Mouse (Mus musculus) thymus, adult 2 months (tissue): ENCODE measurements around the gene Naa80. TPM values are rescaled to one million over a fixed set of nuclear protein-coding genes. Genes with fewer than 3 reads are reported as not detected.
A peak's percentile ranks its signal among the peaks of the same experiment; 100 is the strongest.

ENCODE experiments used
- DNase-seq: peaks from one replicate; pipeline ENCODE4 v3.0.0; 2021
- H3K27ac ChIP-seq: fragments of 200-500 bp; 2 replicates; pipeline ENCODE4 v1.5.1; 2012; ENCODE audit warnings: low read length, control low read depth; ENCODE audit not compliant: control insufficient read depth, insufficient read depth
- H3K27me3 ChIP-seq: fragments of 200-500 bp; 2 replicates; pipeline ENCODE4 v1.6.1; 2012; ENCODE audit warnings: mild to moderate bottlenecking, low read length, moderate library complexity, mixed read lengths; ENCODE audit not compliant: control insufficient read depth, insufficient read depth
- H3K36me3 ChIP-seq: fragments of 200-500 bp; 2 replicates; pipeline ENCODE4 v1.6.1; 2012; ENCODE audit warnings: mild to moderate bottlenecking, low read length, moderate library complexity; ENCODE audit not compliant: control insufficient read depth, insufficient read depth
- H3K4me1 ChIP-seq: fragments of 200-500 bp; replicated peaks from 2 replicates; pipeline ENCODE4 v1.6.1; 2012; ENCODE audit warnings: low read length; ENCODE audit not compliant: control insufficient read depth, insufficient read depth
- H3K4me3 ChIP-seq: fragments of 200-500 bp; 2 replicates; pipeline ENCODE4 v1.5.1; 2012; ENCODE audit warnings: mild to moderate bottlenecking, low read length, control low read depth, moderate library complexity; ENCODE audit not compliant: control insufficient read depth, insufficient read depth
- CTCF ChIP-seq: fragments of 200-500 bp; IDR thresholded peaks from 2 replicates; pipeline ENCODE4 v1.5.1; 2012; ENCODE audit warnings: mild to moderate bottlenecking, control low read depth, low read length, moderate library complexity, borderline replicate concordance; ENCODE audit not compliant: control insufficient read depth, poor library complexity, insufficient read depth; ENCODE audit errors: extremely low read depth
- POLR2A ChIP-seq: fragments of 200-500 bp; IDR thresholded peaks from 2 replicates; pipeline ENCODE4 v1.6.1; 2012; ENCODE audit warnings: mild to moderate bottlenecking, low read length, control low read depth, moderate library complexity; ENCODE audit not compliant: control insufficient read depth, poor library complexity, insufficient read depth; ENCODE audit errors: extremely low read depth
- WGBS: fragments of 180-500 bp; shearing (Covaris S2); methylation state at CpG from one replicate; pipeline ENCODE4 v1.1.7; 2018; 5-methylcytosine and 5-hydroxymethylcytosine counted together
- polyA plus RNA-seq: library from polyadenylated mRNA; depleted of rRNA; stranded (reverse); fragments of >200 nt; gene quantifications from 2 replicates; pipeline ENCODE4 v1.2.3, GENCODE M21; 2012; rRNA removed

The Naa80 gene
- 102 and 103 TPM in 2 replicates for polyA plus RNA-seq

GRCm38 (mm10) chr9:107578587-107578986 is at the start of gene Naa80:
TSS of gene Naa80 (plus strand) at chr9:107578887.
- no peak for DNase-seq
- Histone ChIP-seq H3K4me1 (peaks cover 10% of the 10 kb centered on the region), H3K36me3 (no peaks in the 10 kb centered on the region), H3K4me3 (no peak within 1 kb of the TSS), H3K27me3 (no peaks in the 10 kb centered on the region), H3K27ac (no peak within 1 kb of the TSS)
- WGBS = 96% methylated on average over 3 of the region's 3 CpGs
- TF ChIP-seq CTCF (no peak), POLR2A (no peak)

GRCm38 (mm10) chr9:107533791-107534407 is 44.8 kb upstream of the Naa80 start, which contains the start of gene Tmem115:
TSS of gene Tmem115 (plus strand) at chr9:107533945.
- H3K27me3 ChIP-seq = no peaks in the 10 kb centered on the region
- peaks cover 12% of the 10 kb centered on the region for H3K36me3 ChIP-seq
- H3K4me3 ChIP-seq = peak within 1 kb of the TSS; percentile 59
- H3K4me1 ChIP-seq = peaks cover 32% of the 10 kb centered on the region
- peak; percentile 89 for DNase-seq
- TF ChIP-seq POLR2A = peak; percentile 71; the same call in 1 of the 2 replicates
- peak; percentile 44; the same call in 1 of the 2 replicates for TF ChIP-seq CTCF
- no peak within 1 kb of the TSS for H3K27ac ChIP-seq
- under 1% methylated on average over 48 of the region's 48 CpGs for WGBS

GRCm38 (mm10) chr9:107534408-107535202 is 44.1 kb upstream of the Naa80 start:
- Histone ChIP-seq H3K27ac (no peak overlapping the region), H3K4me1 (peaks cover 32% of the 10 kb centered on the region), H3K4me3 (peak overlapping the region; percentile 59), H3K27me3 (no peaks in the 10 kb centered on the region), H3K36me3 (peaks cover 17% of the 10 kb centered on the region)
- TF ChIP-seq POLR2A (no peak), CTCF (no peak)
- peak; percentile 33 for DNase-seq
- WGBS = under 1% methylated on average over 40 of the region's 40 CpGs

- no peak for DNase-seq
- Histone ChIP-seq H3K27me3 (no peaks in the 10 kb centered on the region), H3K27ac (no peak overlapping the region), H3K4me1 (peaks cover 45% of the 10 kb centered on the region), H3K4me3 (no peak overlapping the region), H3K36me3 (peaks cover 17% of the 10 kb centered on the region)
- WGBS = 97% methylated on average over 7 of the region's 7 CpGs
- no peak for TF ChIP-seq POLR2A
- TF ChIP-seq CTCF = no peak
Measured at GRCm38 (mm10) chr9:107538231-107538630, 40.5 kb upstream of the Naa80 start.

GRCm38 (mm10) chr9:107538711-107539110 is 40.0 kb upstream of the Naa80 start:
- no peak overlapping the region for H3K27ac ChIP-seq
- peaks cover 45% of the 10 kb centered on the region for H3K4me1 ChIP-seq
- H3K36me3 ChIP-seq = peaks cover 17% of the 10 kb centered on the region
- no peak for TF ChIP-seq CTCF
- no peak for TF ChIP-seq POLR2A
- 96% methylated on average over 3 of the region's 3 CpGs for WGBS
- H3K4me3 ChIP-seq = no peak overlapping the region
- no peak for DNase-seq
- H3K27me3 ChIP-seq = no peaks in the 10 kb centered on the region

GRCm38 (mm10) chr9:107539940-107540339 is 38.7 kb upstream of the Naa80 start:
- TF ChIP-seq POLR2A (no peak), CTCF (no peak)
- H3K36me3 ChIP-seq = peaks cover 17% of the 10 kb centered on the region
- WGBS = 96% methylated on average over 8 of the region's 8 CpGs

GRCm38 (mm10) chr9:107540420-107540819 is 38.3 kb upstream of the Naa80 start:
- Histone ChIP-seq H3K36me3 (peaks cover 17% of the 10 kb centered on the region), H3K27me3 (no peaks in the 10 kb centered on the region), H3K4me1 (peaks cover 34% of the 10 kb centered on the region), H3K27ac (no peak overlapping the region), H3K4me3 (no peak overlapping the region)
- DNase-seq = no peak
- 87% methylated on average over 4 of the region's 4 CpGs for WGBS
- TF ChIP-seq CTCF (no peak), POLR2A (no peak)

More at GRCm38 (mm10) chr9:107539940-107540339, 38.7 kb upstream of the Naa80 start:
- Histone ChIP-seq H3K27me3 (no peaks in the 10 kb centered on the region), H3K4me3 (no peak overlapping the region), H3K27ac (no peak overlapping the region), H3K4me1 (peaks cover 39% of the 10 kb centered on the region)
- no peak for DNase-seq
